ENCODE assay signal across 8 mouse cellular contexts in the genomic region with DNA sequence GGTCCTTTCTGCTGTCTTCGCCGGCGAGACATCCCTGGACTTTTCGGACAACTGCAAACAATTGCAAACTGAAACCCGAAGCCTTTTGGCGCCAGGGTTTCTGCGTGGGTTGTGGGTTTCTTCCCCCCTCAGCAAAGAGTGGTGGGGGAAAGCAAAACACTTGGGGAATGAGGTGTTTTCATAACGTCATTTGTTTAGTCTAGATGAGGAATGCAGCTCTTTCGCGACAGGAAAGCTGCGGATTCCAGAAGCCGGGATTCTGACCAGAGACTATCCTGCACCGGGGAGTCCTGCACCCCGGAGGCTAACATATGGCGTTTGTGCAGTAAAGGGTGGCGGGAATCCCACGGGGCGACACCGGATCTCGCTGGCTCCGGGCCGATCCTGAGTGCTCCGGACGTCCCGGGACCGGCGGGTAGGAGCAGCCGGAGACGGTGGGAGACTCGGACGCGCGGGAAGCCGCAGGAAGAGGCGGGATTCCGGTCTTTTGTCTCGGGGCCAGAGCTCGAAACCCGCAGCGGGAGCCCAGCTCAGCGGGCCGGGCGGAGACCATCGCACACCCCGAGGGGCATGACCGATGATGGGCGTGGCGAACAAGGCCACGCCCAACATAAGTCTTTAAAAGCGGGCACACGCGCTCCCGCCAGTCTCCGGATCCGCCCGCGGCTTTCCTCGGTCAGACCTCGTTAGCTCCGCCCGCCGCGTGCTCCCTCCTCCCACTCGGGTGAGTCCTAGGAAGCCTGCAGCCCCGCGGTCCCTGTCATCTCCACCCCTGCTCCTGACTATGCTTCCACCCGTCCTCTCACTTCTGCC. TPM values are rescaled to one million over a fixed set of nuclear protein-coding genes. Genes with fewer than 3 reads are reported as not detected.
A peak's percentile ranks its signal among the peaks of the same experiment; 100 is the strongest.
DNase-seq lines count a peak whose midpoint lies in the region; ATAC-seq lines count a peak whose summit lies in the region.

Csrp2 (plus strand) TSS at position 259 of the 813 bp plus-strand sequence.

- peak within 1 kb of the TSS; percentile 80 for H3K27ac ChIP-seq in hindbrain, embryonic 15.5 days (replicated peaks)

- peak within 1 kb of the TSS; percentile 84 for H3K9ac ChIP-seq in hindbrain, embryonic 15.5 days

- peak within 1 kb of the TSS; percentile 70 for H3K4me3 ChIP-seq in hindbrain, embryonic 15.5 days
- H3K4me3 ChIP-seq in megakaryocyte, embryonic 14.5 days (replicated peaks): peak within 1 kb of the TSS; percentile 91

- H3K4me1 ChIP-seq in hindbrain, embryonic 15.5 days (replicated peaks): peaks cover 35% of the 10 kb centered on the region
- peaks cover 27% of the 10 kb centered on the region for H3K4me1 ChIP-seq in megakaryocyte, embryonic 14.5 days

- H3K36me3 ChIP-seq in hindbrain, embryonic 15.5 days: no peaks in the 10 kb centered on the region
- no peaks in the 10 kb centered on the region for H3K36me3 ChIP-seq in megakaryocyte, embryonic 14.5 days (replicated peaks; ENCODE audit: low read length)

- WGBS in hindbrain, embryonic 15.5 days: under 1% methylated on average over 67 of the region's 67 CpGs

- H3K4me2 ChIP-seq in hindbrain, embryonic 15.5 days: peak within 1 kb of the TSS; percentile 91

- H3K9me3 ChIP-seq in hindbrain, embryonic 15.5 days: no peaks in the 10 kb centered on the region
- H3K9me3 ChIP-seq in megakaryocyte, embryonic 14.5 days: peaks cover 10% of the 10 kb centered on the region

- H3K27me3 ChIP-seq in hindbrain, embryonic 15.5 days: no peaks in the 10 kb centered on the region
- H3K27me3 ChIP-seq in megakaryocyte, embryonic 14.5 days (replicated peaks): peaks cover 4% of the 10 kb centered on the region

- peak; percentile 73 to 79 for DNase-seq in cerebellum, postnatal 36 days
- peak; percentile 88 for DNase-seq in gastrocnemius, adult 18-20 months (ENCODE audit: low spot score)
- DNase-seq in left cerebral cortex, adult 8-10 months (ENCODE audit: low spot score in 2 of 2): peak; percentile 47 to 52
- peak; percentile 85 to 86 for DNase-seq in right cerebral cortex, postnatal 10 days (ENCODE audit: low spot score in 2 of 2)
- DNase-seq in urinary bladder, postnatal 25 days (ENCODE audit: low spot score): peak; percentile 87

- peak; percentile 85 for ATAC-seq in activated CD4-positive, CD25-positive, alpha-beta regulatory T cell, adult 4 months
- ATAC-seq in hindbrain, embryonic 15.5 days (ENCODE audit: low FRiP score, low read depth): peak; percentile 91

RNA-seq across cellular contexts. Expression of gene Csrp2, which starts in this region (rescaled TPM):
- polyA plus RNA-seq in activated CD4-positive, CD25-positive, alpha-beta regulatory T cell, adult 4 months (2017; shearing (Covaris generic)): 1 to 10 TPM; 4.2 to 7.8 TPM
- 1 to 10 TPM; 5.5 to 6.4 TPM for total RNA-seq in gastrocnemius, adult 18-20 months (2021)
- polyA plus RNA-seq in hindbrain, embryonic 15.5 days (2015; fragmentation: Nextera tagmentation; extraction: Ambion mirVana): 123 and 125 TPM in 2 replicates
- 10 to 100 TPM in 1 of 4 experiments, 1 to 10 TPM in 3; 5.6 to 10.2 (median 8.4) TPM for total RNA-seq in left cerebral cortex, adult 8-10 months (2022)
- 19.5 and 32.9 TPM in 2 replicates for polyA plus RNA-seq in megakaryocyte, embryonic 14.5 days (2012; ENCODE audit: insufficient read depth, low replicate concordance)

Comparison
In these comparisons a context has a peak if more than half of its experiments do, and no peak if none do; other contexts are left out.
1. Peak in every context shown above with its lines: DNase-seq, ATAC-seq, H3K4me3 ChIP-seq and H3K27ac ChIP-seq.